Mouse (Mus musculus): ENCODE data around the gene Rps19. TPM values are rescaled to one million over a fixed set of nuclear protein-coding genes. Genes with fewer than 3 reads are reported as not detected.
"Not testable (repeated sequence)": the region's sequence is repeated elsewhere in the genome, so short reads cannot be mapped to it uniquely, and the experiment has no call there.

Gene Rps19
- polyA plus RNA-seq (2012; ENCODE audit: insufficient read depth, insufficient read length, missing spikeins): 1,002 and 1,046 TPM in 2 replicates

GRCm38 (mm10) chr7:24883896-24884692, at the start of gene Rps19:
Gene Rps19 (plus strand): TSS chr7:24884371.
- Histone ChIP-seq H3K4me1 (ENCODE audit: control insufficient read depth, insufficient read depth, insufficient read length, low read length) (no peaks in the 10 kb centered on the region), H3K4me3 (ENCODE audit: insufficient read depth, low read depth, low read length) (peak within 1 kb of the TSS; percentile 70), H3K27ac (replicated peaks; ENCODE audit: low read depth, low read length) (peak within 1 kb of the TSS; percentile 83)

- not testable (repeated sequence) for H3K27ac ChIP-seq (replicated peaks; ENCODE audit: low read depth, low read length); H3K4me3 ChIP-seq (ENCODE audit: insufficient read depth, low read depth, low read length); H3K4me1 ChIP-seq (ENCODE audit: control insufficient read depth, insufficient read depth, insufficient read length, low read length)
Measured at GRCm38 (mm10) chr7:24838732-24839409, 45.3 kb upstream of the Rps19 start.

- Histone ChIP-seq H3K4me3 (ENCODE audit: insufficient read depth, low read depth, low read length) (no peak overlapping the region), H3K27ac (replicated peaks; ENCODE audit: low read depth, low read length) (no peak overlapping the region), H3K4me1 (ENCODE audit: control insufficient read depth, insufficient read depth, insufficient read length, low read length) (no peaks in the 10 kb centered on the region)
Measured at GRCm38 (mm10) chr7:24839410-24839808, 44.8 kb upstream of the Rps19 start.

- no peak overlapping the region for H3K27ac ChIP-seq (replicated peaks; ENCODE audit: low read depth, low read length)
- H3K4me1 ChIP-seq (ENCODE audit: control insufficient read depth, insufficient read depth, insufficient read length, low read length): no peaks in the 10 kb centered on the region
Measured at GRCm38 (mm10) chr7:24840331-24840730, 43.8 kb upstream of the Rps19 start.

GRCm38 (mm10) chr7:24841009-24841408, 43.2 kb upstream of the Rps19 start:
- Histone ChIP-seq H3K4me1 (ENCODE audit: control insufficient read depth, insufficient read depth, insufficient read length, low read length) (no peaks in the 10 kb centered on the region), H3K4me3 (ENCODE audit: insufficient read depth, low read depth, low read length) (no peak overlapping the region), H3K27ac (replicated peaks; ENCODE audit: low read depth, low read length) (no peak overlapping the region)

More at GRCm38 (mm10) chr7:24840331-24840730, 43.8 kb upstream of the Rps19 start:
- no peak overlapping the region for H3K4me3 ChIP-seq (ENCODE audit: insufficient read depth, low read depth, low read length)

GRCm38 (mm10) chr7:24844144-24844543, 40.0 kb upstream of the Rps19 start:
- H3K27ac ChIP-seq (replicated peaks; ENCODE audit: low read depth, low read length): no peak overlapping the region
- H3K4me3 ChIP-seq (ENCODE audit: insufficient read depth, low read depth, low read length): no peak overlapping the region
- no peaks in the 10 kb centered on the region for H3K4me1 ChIP-seq (ENCODE audit: control insufficient read depth, insufficient read depth, insufficient read length, low read length)

- Histone ChIP-seq H3K4me3 (ENCODE audit: insufficient read depth, low read depth, low read length) (no peak overlapping the region), H3K27ac (replicated peaks; ENCODE audit: low read depth, low read length) (no peak overlapping the region), H3K4me1 (ENCODE audit: control insufficient read depth, insufficient read depth, insufficient read length, low read length) (no peaks in the 10 kb centered on the region)
Measured at GRCm38 (mm10) chr7:24845181-24845580, 39.0 kb upstream of the Rps19 start.

GRCm38 (mm10) chr7:24845713-24846112, 38.5 kb upstream of the Rps19 start:
- Histone ChIP-seq H3K4me1 (ENCODE audit: control insufficient read depth, insufficient read depth, insufficient read length, low read length) (0 out of 2 replicates have a peak, but pooled peaks cover under 1% of the 10 kb centered on the region), H3K27ac (replicated peaks; ENCODE audit: low read depth, low read length) (no peak overlapping the region), H3K4me3 (ENCODE audit: insufficient read depth, low read depth, low read length) (no peak overlapping the region)

GRCm38 (mm10) chr7:24846576-24846975, 37.6 kb upstream of the Rps19 start:
- H3K27ac ChIP-seq (replicated peaks; ENCODE audit: low read depth, low read length); H3K4me3 ChIP-seq (ENCODE audit: insufficient read depth, low read depth, low read length); H3K4me1 ChIP-seq (ENCODE audit: control insufficient read depth, insufficient read depth, insufficient read length, low read length): not testable (repeated sequence)

GRCm38 (mm10) chr7:24850162-24850561, 34.0 kb upstream of the Rps19 start:
- Histone ChIP-seq H3K27ac (replicated peaks; ENCODE audit: low read depth, low read length) (no peak overlapping the region), H3K4me1 (ENCODE audit: control insufficient read depth, insufficient read depth, insufficient read length, low read length) (0 out of 2 replicates have a peak, but pooled peaks cover 2% of the 10 kb centered on the region), H3K4me3 (ENCODE audit: insufficient read depth, low read depth, low read length) (no peak overlapping the region)

- Histone ChIP-seq H3K4me3 (ENCODE audit: insufficient read depth, low read depth, low read length) (no peak overlapping the region), H3K4me1 (ENCODE audit: control insufficient read depth, insufficient read depth, insufficient read length, low read length) (0 out of 2 replicates have a peak, but pooled peaks cover 2% of the 10 kb centered on the region), H3K27ac (replicated peaks; ENCODE audit: low read depth, low read length) (0 out of 2 replicates have a peak overlapping the region, but pooled peaks have one; percentile 29)
Measured at GRCm38 (mm10) chr7:24850899-24851303, 33.3 kb upstream of the Rps19 start.

GRCm38 (mm10) chr7:24851596-24852325, 32.4 kb upstream of the Rps19 start:
- H3K27ac ChIP-seq (replicated peaks; ENCODE audit: low read depth, low read length): no peak overlapping the region
- H3K4me3 ChIP-seq (ENCODE audit: insufficient read depth, low read depth, low read length): no peak overlapping the region
- H3K4me1 ChIP-seq (ENCODE audit: control insufficient read depth, insufficient read depth, insufficient read length, low read length): 0 out of 2 replicates have a peak, but pooled peaks cover 2% of the 10 kb centered on the region

GRCm38 (mm10) chr7:24852557-24853232, 31.5 kb upstream of the Rps19 start:
- Histone ChIP-seq H3K27ac (replicated peaks; ENCODE audit: low read depth, low read length) (no peak overlapping the region), H3K4me3 (ENCODE audit: insufficient read depth, low read depth, low read length) (no peak overlapping the region)

GRCm38 (mm10) chr7:24853233-24853563, 31.0 kb upstream of the Rps19 start:
- Histone ChIP-seq H3K4me1 (ENCODE audit: control insufficient read depth, insufficient read depth, insufficient read length, low read length) (0 out of 2 replicates have a peak, but pooled peaks cover 2% of the 10 kb centered on the region), H3K4me3 (ENCODE audit: insufficient read depth, low read depth, low read length) (no peak overlapping the region), H3K27ac (replicated peaks; ENCODE audit: low read depth, low read length) (no peak overlapping the region)

More at GRCm38 (mm10) chr7:24852557-24853232, 31.5 kb upstream of the Rps19 start:
- H3K4me1 ChIP-seq (ENCODE audit: control insufficient read depth, insufficient read depth, insufficient read length, low read length): 0 out of 2 replicates have a peak, but pooled peaks cover 2% of the 10 kb centered on the region

Data from brown adipose tissue, adult 24 weeks (tissue).